Mouse (Mus musculus): Measurements from ENCODE around the gene Tmem54.

GRCm38 (mm10) chr4:129068848-129069247 is 36.5 kb upstream of the Tmem54 start:
- TF ChIP-seq TAL1 (conservative IDR thresholded peaks at IDR 0.05; ENCODE audit: low read depth, low read length) (no peak), CTCF (IDR thresholded peaks at IDR 0.05; ENCODE audit: low read depth, low read length) (no peak), GATA1 (IDR thresholded peaks at IDR 0.05; ENCODE audit: borderline replicate concordance, low read length) (no peak), POLR2AphosphoS5 (IDR thresholded peaks at IDR 0.05; ENCODE audit: insufficient replicate concordance, low read depth, low read length) (no peak)

Measured in G1E (cell line).